Mouse (Mus musculus): ENCODE results near the gene C8b. TPM values are rescaled to one million over a fixed set of nuclear protein-coding genes. Genes with fewer than 3 reads are reported as not detected.

The C8b gene
- polyA plus RNA-seq, 1 experiment from 2014 or later: 48.5 TPM

DNA sequence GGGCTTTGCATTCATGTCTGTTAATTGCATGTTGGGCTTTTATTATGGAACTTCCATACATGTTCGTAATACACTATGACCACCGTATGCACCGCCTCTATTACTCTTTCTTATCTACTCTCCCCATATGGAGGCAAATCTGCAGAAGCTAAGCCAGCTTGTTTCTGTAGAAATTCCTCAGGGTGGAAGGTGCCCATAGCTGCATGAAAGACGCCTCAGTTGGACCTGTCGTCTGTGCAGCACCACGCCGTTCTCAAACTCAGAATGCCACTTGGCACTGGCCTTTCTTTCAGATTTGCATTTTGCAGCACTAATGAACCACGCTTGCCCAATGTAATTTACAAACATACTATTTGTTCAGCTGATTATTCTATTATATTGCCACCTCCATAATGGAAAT lies 3.5 kb downstream of the C8b start:
- no peak overlapping the region for H3K4me3 ChIP-seq (replicated peaks)
- ATAC-seq (ENCODE audit: insufficient read depth): no peak
- H3K27ac ChIP-seq (replicated peaks): no peak overlapping the region
- no peak overlapping the region for H3K9ac ChIP-seq
- H3K27me3 ChIP-seq: no peaks in the 10 kb centered on the region
- H3K4me1 ChIP-seq (replicated peaks): 0 out of 2 replicates have a peak, but pooled peaks cover 5% of the 10 kb centered on the region
- WGBS (ENCODE audit: insufficient replicate concordance): 57% methylated on average over 8 of the region's 8 CpGs
- no peak overlapping the region for H3K4me2 ChIP-seq
- no peaks in the 10 kb centered on the region for H3K36me3 ChIP-seq (replicated peaks)
- H3K9me3 ChIP-seq (replicated peaks): no peaks in the 10 kb centered on the region

GRCm38 (mm10) chr4:104770331-104770730 lies 4.2 kb downstream of the C8b start:
- no peak overlapping the region for H3K4me3 ChIP-seq (replicated peaks)
- no peak overlapping the region for H3K4me2 ChIP-seq
- H3K27me3 ChIP-seq: no peaks in the 10 kb centered on the region
- no peak for ATAC-seq (ENCODE audit: insufficient read depth)
- WGBS (ENCODE audit: insufficient replicate concordance): 64% methylated on average over 4 of the region's 4 CpGs
- H3K36me3 ChIP-seq (replicated peaks): no peaks in the 10 kb centered on the region
- H3K9ac ChIP-seq: no peak overlapping the region
- H3K4me1 ChIP-seq (replicated peaks): 0 out of 2 replicates have a peak, but pooled peaks cover 5% of the 10 kb centered on the region
- H3K9me3 ChIP-seq (replicated peaks): no peaks in the 10 kb centered on the region
- no peak overlapping the region for H3K27ac ChIP-seq (replicated peaks)

DNA sequence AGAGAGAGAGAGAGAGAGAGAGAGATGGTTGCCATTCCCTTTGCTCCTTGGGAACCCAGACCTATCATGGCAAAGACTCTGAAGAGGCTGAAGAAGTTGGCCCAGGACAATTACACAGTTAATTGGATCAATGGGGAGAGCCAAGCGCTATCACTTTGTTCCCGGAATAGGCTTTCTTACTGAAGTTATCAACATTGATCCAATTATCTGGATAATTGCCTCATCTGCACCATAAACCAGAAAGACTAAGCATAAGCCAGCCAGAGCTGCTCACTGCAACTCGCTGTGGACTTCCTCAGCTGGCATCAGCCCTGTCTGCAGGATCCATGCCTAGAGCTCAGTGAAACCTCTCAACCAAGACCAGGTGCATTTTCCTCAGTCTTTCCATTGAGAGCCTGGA lies 9.5 kb downstream of the C8b start:
- no peaks in the 10 kb centered on the region for H3K27me3 ChIP-seq
- H3K9ac ChIP-seq: no peak overlapping the region
- no peaks in the 10 kb centered on the region; the same call in 1 of the 2 replicates for H3K4me1 ChIP-seq (replicated peaks)
- H3K4me2 ChIP-seq: no peak overlapping the region
- no peak overlapping the region for H3K27ac ChIP-seq (replicated peaks)
- 64% methylated on average over 3 of the region's 3 CpGs for WGBS (ENCODE audit: insufficient replicate concordance)
- no peaks in the 10 kb centered on the region for H3K9me3 ChIP-seq (replicated peaks)
- no peak for ATAC-seq (ENCODE audit: insufficient read depth)
- H3K4me3 ChIP-seq (replicated peaks): no peak overlapping the region
- no peaks in the 10 kb centered on the region for H3K36me3 ChIP-seq (replicated peaks)

GRCm38 (mm10) chr4:104779460-104779859 lies 13.3 kb downstream of the C8b start:
- no peak overlapping the region for H3K4me3 ChIP-seq (replicated peaks)
- no peak overlapping the region for H3K9ac ChIP-seq
- no peaks in the 10 kb centered on the region for H3K27me3 ChIP-seq
- 58% methylated on average over 5 of the region's 5 CpGs for WGBS (ENCODE audit: insufficient replicate concordance)
- peaks cover 8% of the 10 kb centered on the region for H3K36me3 ChIP-seq (replicated peaks)
- no peak for ATAC-seq (ENCODE audit: insufficient read depth)
- no peaks in the 10 kb centered on the region for H3K9me3 ChIP-seq (replicated peaks)
- no peak overlapping the region for H3K4me2 ChIP-seq
- no peak overlapping the region for H3K27ac ChIP-seq (replicated peaks)
- no peaks in the 10 kb centered on the region; the same call in 1 of the 2 replicates for H3K4me1 ChIP-seq (replicated peaks)

GRCm38 (mm10) chr4:104781441-104781840 lies 15.3 kb downstream of the C8b start:
- H3K36me3 ChIP-seq (replicated peaks): peaks cover 13% of the 10 kb centered on the region
- H3K27ac ChIP-seq (replicated peaks): no peak overlapping the region
- H3K9ac ChIP-seq: no peak overlapping the region
- no peak overlapping the region for H3K4me3 ChIP-seq (replicated peaks)
- H3K4me1 ChIP-seq (replicated peaks): no peaks in the 10 kb centered on the region; the same call in 1 of the 2 replicates
- H3K4me2 ChIP-seq: no peak overlapping the region
- H3K27me3 ChIP-seq: no peaks in the 10 kb centered on the region
- no peaks in the 10 kb centered on the region for H3K9me3 ChIP-seq (replicated peaks)
- no peak for ATAC-seq (ENCODE audit: insufficient read depth)
- 69% methylated on average over 3 of the region's 3 CpGs for WGBS (ENCODE audit: insufficient replicate concordance)

DNA sequence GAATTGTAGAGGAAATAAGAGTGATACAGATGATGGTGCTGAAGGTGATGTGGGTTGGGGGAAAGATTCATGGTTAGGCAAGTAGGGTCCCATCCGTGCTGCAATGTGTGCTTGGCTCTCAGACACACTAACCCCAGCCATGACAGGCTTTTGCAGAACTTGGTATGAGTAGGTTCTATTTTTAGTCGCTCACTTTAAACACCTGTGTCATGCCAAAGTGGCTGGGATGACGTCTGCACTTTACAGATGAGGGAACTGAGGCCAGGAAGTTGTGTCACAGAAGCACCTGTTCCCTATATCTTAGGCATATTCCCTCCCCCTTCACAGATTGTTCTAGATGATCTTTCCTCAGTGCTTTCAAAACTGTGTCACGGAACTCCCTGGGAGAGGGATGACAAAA lies 16.2 kb downstream of the C8b start:
- Histone ChIP-seq H3K4me2 (no peak overlapping the region), H3K9ac (no peak overlapping the region), H3K27ac (replicated peaks) (no peak overlapping the region), H3K9me3 (replicated peaks) (no peaks in the 10 kb centered on the region), H3K4me3 (replicated peaks) (no peak overlapping the region), H3K27me3 (no peaks in the 10 kb centered on the region), H3K36me3 (replicated peaks) (peaks cover 13% of the 10 kb centered on the region), H3K4me1 (replicated peaks) (no peaks in the 10 kb centered on the region; the same call in 1 of the 2 replicates)
- WGBS (ENCODE audit: insufficient replicate concordance): 44% methylated on average over 4 of the region's 4 CpGs
- ATAC-seq (ENCODE audit: insufficient read depth): no peak

DNA sequence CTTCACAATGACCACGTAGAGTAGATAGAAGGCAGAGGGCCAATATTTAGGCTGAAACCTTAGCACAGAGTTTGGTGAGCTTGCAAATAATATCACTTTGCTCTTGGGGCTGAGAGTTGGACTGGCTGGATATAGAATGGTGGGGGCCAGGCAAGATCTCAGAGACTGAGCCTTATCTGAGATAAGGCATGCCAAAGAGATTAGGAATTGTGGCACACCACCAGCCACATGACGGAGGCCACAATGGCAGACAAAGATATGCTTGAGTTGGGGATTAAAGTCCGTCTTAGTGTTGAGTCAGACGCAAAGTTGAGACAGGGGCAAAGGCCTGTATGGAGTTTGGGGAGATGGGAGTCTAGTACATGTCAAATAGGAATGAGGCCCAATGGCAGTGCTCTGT lies 26.0 kb downstream of the C8b start:
- no peaks in the 10 kb centered on the region for H3K4me1 ChIP-seq (replicated peaks)
- 64% methylated on average over 4 of the region's 4 CpGs for WGBS (ENCODE audit: insufficient replicate concordance)
- no peaks in the 10 kb centered on the region for H3K36me3 ChIP-seq (replicated peaks)
- H3K9me3 ChIP-seq (replicated peaks): no peaks in the 10 kb centered on the region
- no peaks in the 10 kb centered on the region for H3K27me3 ChIP-seq
- no peak for ATAC-seq (ENCODE audit: insufficient read depth)
- no peak overlapping the region for H3K9ac ChIP-seq
- no peak overlapping the region for H3K4me2 ChIP-seq
- H3K27ac ChIP-seq (replicated peaks): no peak overlapping the region
- H3K4me3 ChIP-seq (replicated peaks): no peak overlapping the region

GRCm38 (mm10) chr4:104798951-104799350 lies 32.8 kb downstream of the C8b start:
- Histone ChIP-seq H3K4me2 (no peak overlapping the region), H3K36me3 (replicated peaks) (0 out of 2 replicates have a peak, but pooled peaks cover 2% of the 10 kb centered on the region), H3K9me3 (replicated peaks) (no peaks in the 10 kb centered on the region), H3K27ac (replicated peaks) (no peak overlapping the region), H3K9ac (no peak overlapping the region), H3K4me1 (replicated peaks) (0 out of 2 replicates have a peak, but pooled peaks cover 3% of the 10 kb centered on the region), H3K4me3 (replicated peaks) (no peak overlapping the region), H3K27me3 (no peaks in the 10 kb centered on the region)
- 65% methylated on average over 9 of the region's 9 CpGs for WGBS (ENCODE audit: insufficient replicate concordance)
- ATAC-seq (ENCODE audit: insufficient read depth): no peak

DNA sequence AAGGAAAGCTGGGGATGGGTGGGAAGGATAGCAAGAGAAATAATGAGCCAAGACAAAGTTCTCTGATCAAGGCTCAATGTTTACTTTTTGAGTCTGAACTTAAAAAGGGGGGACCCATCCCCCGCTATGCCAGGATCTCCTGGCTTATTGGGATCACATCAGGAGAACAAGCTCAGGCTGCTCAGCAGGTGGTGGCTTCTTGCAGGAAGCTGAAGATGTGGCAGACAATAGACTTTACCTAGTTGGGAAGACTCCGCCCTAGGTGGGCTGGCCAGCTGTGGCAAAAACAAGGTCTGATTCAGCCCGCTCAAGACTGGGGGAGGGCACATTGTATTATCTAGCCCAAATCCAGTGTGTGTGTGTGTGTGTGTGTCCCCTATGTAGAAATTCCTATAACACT lies 35.5 kb downstream of the C8b start:
- ATAC-seq (ENCODE audit: insufficient read depth): no peak
- Histone ChIP-seq H3K27ac (replicated peaks) (no peak overlapping the region), H3K4me1 (replicated peaks) (0 out of 2 replicates have a peak, but pooled peaks cover 4% of the 10 kb centered on the region), H3K9ac (no peak overlapping the region), H3K4me3 (replicated peaks) (no peak overlapping the region), H3K27me3 (no peaks in the 10 kb centered on the region), H3K4me2 (no peak overlapping the region), H3K36me3 (replicated peaks) (0 out of 2 replicates have a peak, but pooled peaks cover 2% of the 10 kb centered on the region), H3K9me3 (replicated peaks) (no peaks in the 10 kb centered on the region)
- 73% methylated on average over 3 of the region's 3 CpGs for WGBS (ENCODE audit: insufficient replicate concordance)

GRCm38 (mm10) chr4:104804100-104804499 lies 38.0 kb downstream of the C8b start:
- Histone ChIP-seq H3K27ac (replicated peaks) (no peak overlapping the region), H3K4me1 (replicated peaks) (0 out of 2 replicates have a peak, but pooled peaks cover 4% of the 10 kb centered on the region), H3K9me3 (replicated peaks) (no peaks in the 10 kb centered on the region), H3K27me3 (no peaks in the 10 kb centered on the region), H3K9ac (no peak overlapping the region), H3K4me2 (no peak overlapping the region), H3K4me3 (replicated peaks) (no peak overlapping the region), H3K36me3 (replicated peaks) (0 out of 2 replicates have a peak, but pooled peaks cover 2% of the 10 kb centered on the region)
- no peak for ATAC-seq (ENCODE audit: insufficient read depth)
- WGBS (ENCODE audit: insufficient replicate concordance): 50% methylated on average over 4 of the region's 4 CpGs

DNA sequence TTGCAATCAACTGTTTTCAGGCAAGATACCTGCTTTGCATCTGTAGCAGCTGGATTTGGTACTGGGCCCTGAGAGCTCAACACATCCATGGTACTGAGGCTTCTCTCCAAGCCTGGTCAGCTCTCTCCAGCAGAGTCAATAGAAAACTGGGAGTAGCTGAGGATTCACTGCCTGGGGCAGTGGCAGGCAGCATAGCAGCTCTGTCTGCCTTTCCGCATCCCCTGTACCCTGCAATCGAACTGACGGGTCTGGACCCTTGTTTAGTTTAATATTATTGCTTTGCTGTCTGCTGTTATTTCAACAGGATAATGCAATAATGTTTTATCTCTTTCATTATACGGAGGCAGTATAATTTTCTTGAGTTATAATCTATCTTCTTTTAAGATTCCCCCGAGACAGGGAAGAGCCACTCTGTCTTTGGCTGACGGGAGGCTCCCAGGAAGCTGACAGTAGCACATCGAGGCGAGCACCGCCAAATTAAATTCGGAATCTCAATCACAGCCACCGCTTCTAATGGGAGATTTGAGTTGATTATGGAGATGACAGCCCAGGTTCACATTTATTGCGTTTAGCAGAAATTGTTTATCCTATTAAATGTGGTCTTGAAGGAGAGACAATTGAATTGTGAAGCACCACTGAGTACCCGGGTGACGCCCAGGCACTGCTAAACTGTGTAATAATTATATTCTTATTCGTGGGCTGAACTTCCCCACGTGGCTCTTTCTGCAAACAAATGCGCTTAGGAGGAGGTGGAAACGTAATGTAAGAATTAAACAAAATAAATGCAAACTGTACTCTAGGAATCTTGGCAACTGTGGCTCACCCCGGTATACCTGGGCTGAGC lies 39.5 kb downstream of the C8b start:
- no peak overlapping the region for H3K4me3 ChIP-seq (replicated peaks)
- H3K9ac ChIP-seq: no peak overlapping the region
- H3K27ac ChIP-seq (replicated peaks): no peak overlapping the region
- 0 out of 2 replicates have a peak, but pooled peaks cover 4% of the 10 kb centered on the region for H3K4me1 ChIP-seq (replicated peaks)
- H3K27me3 ChIP-seq: no peaks in the 10 kb centered on the region
- no peak overlapping the region for H3K4me2 ChIP-seq
- 69% methylated on average over 19 of the region's 19 CpGs for WGBS (ENCODE audit: insufficient replicate concordance)
- 0 out of 2 replicates have a peak, but pooled peaks cover 2% of the 10 kb centered on the region for H3K36me3 ChIP-seq (replicated peaks)
- H3K9me3 ChIP-seq (replicated peaks): no peaks in the 10 kb centered on the region
- ATAC-seq (ENCODE audit: insufficient read depth): no peak

Measured in liver, embryonic 15.5 days (tissue).